ENCODE assay signal across 8 mouse cellular contexts in genomic region chr1:156718286-156718949, GRCm38 (mm10). TPM values are rescaled to one million over a fixed set of nuclear protein-coding genes. Genes with fewer than 3 reads are reported as not detected.
DNase-seq lines count a peak whose midpoint lies in the region; ATAC-seq lines count a peak whose summit lies in the region.

No protein-coding gene starts in this region.

- under 1% methylated on average over 30 of the region's 73 CpGs for WGBS in embryonic facial prominence, embryonic 14.5 days
- under 1% methylated on average over 48 of the region's 73 CpGs for WGBS in heart, embryonic 13.5 days

- no peaks in the 10 kb centered on the region for H3K9me3 ChIP-seq in embryonic facial prominence, embryonic 14.5 days (ENCODE audit: control insufficient read depth, low read length)
- no peaks in the 10 kb centered on the region for H3K9me3 ChIP-seq in heart, embryonic 13.5 days

- H3K27me3 ChIP-seq in embryonic facial prominence, embryonic 14.5 days (replicated peaks; ENCODE audit: control insufficient read depth, insufficient read depth, low read length) = no peaks in the 10 kb centered on the region
- H3K27me3 ChIP-seq in heart, embryonic 13.5 days (replicated peaks) = peaks cover 14% of the 10 kb centered on the region; the same call in 1 of the 2 replicates

- peak overlapping the region; percentile 84 for H3K27ac ChIP-seq in embryonic facial prominence, embryonic 14.5 days (replicated peaks; ENCODE audit: low read depth, low read length)
- H3K27ac ChIP-seq in heart, embryonic 13.5 days (replicated peaks) = peak overlapping the region; percentile 94

- peak overlapping the region; percentile 93 for H3K4me3 ChIP-seq in embryonic facial prominence, embryonic 14.5 days (ENCODE audit: low read depth, low read length)
- peak overlapping the region; percentile 95 for H3K4me3 ChIP-seq in heart, embryonic 13.5 days

- no peak for DNase-seq in cerebellum, postnatal 10 days
- DNase-seq in adrenal gland, postnatal 10 days = peak; percentile 65
- no peak for DNase-seq in embryonic facial prominence, embryonic 14.5 days (ENCODE audit: low spot score)
- peak; percentile 39 to 67 for DNase-seq in kidney, postnatal 36 days
- peak; percentile 41 for DNase-seq in lung, postnatal 25 days (ENCODE audit: low spot score)
- peak; percentile 60 for DNase-seq in ovary, postnatal 36 days (ENCODE audit: low spot score)

- H3K4me1 ChIP-seq in embryonic facial prominence, embryonic 14.5 days (ENCODE audit: control insufficient read depth, insufficient read depth, low read length) = 0 out of 2 replicates have a peak, but pooled peaks cover 4% of the 10 kb centered on the region
- H3K4me1 ChIP-seq in heart, embryonic 13.5 days = peaks cover 30% of the 10 kb centered on the region

- ATAC-seq in cerebellum, adult (ENCODE audit: insufficient number of reproducible peaks, low FRiP score, low TSS enrichment) = peak; percentile 58
- ATAC-seq in embryonic facial prominence, embryonic 14.5 days (ENCODE audit: low read depth) = peak; percentile 90
- ATAC-seq in heart, embryonic 13.5 days (ENCODE audit: extremely low read depth, insufficient number of reproducible peaks, low FRiP score, low TSS enrichment) = no peak; the same call in 1 of the 2 replicates

- peak overlapping the region; percentile 67 for H3K4me2 ChIP-seq in embryonic facial prominence, embryonic 14.5 days (ENCODE audit: low read depth, low read length)
- peak overlapping the region; percentile 85 for H3K4me2 ChIP-seq in heart, embryonic 13.5 days

- peak overlapping the region; percentile 87 for H3K9ac ChIP-seq in embryonic facial prominence, embryonic 14.5 days (ENCODE audit: low read depth, low read length)
- peak overlapping the region; percentile 95 for H3K9ac ChIP-seq in heart, embryonic 13.5 days

- no peaks in the 10 kb centered on the region for H3K36me3 ChIP-seq in embryonic facial prominence, embryonic 14.5 days (ENCODE audit: control insufficient read depth, insufficient read depth, low read length)
- no peaks in the 10 kb centered on the region for H3K36me3 ChIP-seq in heart, embryonic 13.5 days

RNA-seq across cellular contexts. Expression of gene Fam20b, which starts 0.5 kb away (rescaled TPM):
- 10 to 100 TPM; 37.5 to 42.8 TPM for total RNA-seq in adrenal gland, postnatal 10 days (2021)
- 30.0 and 31.1 TPM in 2 replicates for polyA plus RNA-seq in embryonic facial prominence, embryonic 14.5 days (2014; fragmentation: Nextera tagmentation; extraction: Ambion mirVana)
- polyA plus RNA-seq in heart, embryonic 13.5 days (2015; fragmentation: Nextera tagmentation; extraction: Ambion mirVana) = 20.2 and 21.4 TPM in 2 replicates

RNA-seq across cellular contexts. Expression of gene Tor3a, which starts 44.3 kb away (rescaled TPM):
- 10 to 100 TPM; 11.6 to 15.3 TPM for total RNA-seq in adrenal gland, postnatal 10 days (2021)
- polyA plus RNA-seq in embryonic facial prominence, embryonic 14.5 days (2014; fragmentation: Nextera tagmentation; extraction: Ambion mirVana) = 9.5 and 10.0 TPM in 2 replicates
- 4.8 and 5.1 TPM in 2 replicates for polyA plus RNA-seq in heart, embryonic 13.5 days (2015; fragmentation: Nextera tagmentation; extraction: Ambion mirVana)

Comparison
In these comparisons a context has a peak if more than half of its experiments do, and no peak if none do; other contexts are left out.
1. DNase-seq: peak in adrenal gland, postnatal 10 days (single experiment), kidney, postnatal 36 days (2 of 2), lung, postnatal 25 days (single experiment) and ovary, postnatal 36 days (single experiment); none in cerebellum, postnatal 10 days (0 of 2) and embryonic facial prominence, embryonic 14.5 days (single experiment).